Mouse (Mus musculus): ENCODE data around the gene Ceacam13.
"Not testable (repeated sequence)": the region's sequence is repeated elsewhere in the genome, so short reads cannot be mapped to it uniquely, and the experiment has no call there.

Ceacam13 gene

DNA sequence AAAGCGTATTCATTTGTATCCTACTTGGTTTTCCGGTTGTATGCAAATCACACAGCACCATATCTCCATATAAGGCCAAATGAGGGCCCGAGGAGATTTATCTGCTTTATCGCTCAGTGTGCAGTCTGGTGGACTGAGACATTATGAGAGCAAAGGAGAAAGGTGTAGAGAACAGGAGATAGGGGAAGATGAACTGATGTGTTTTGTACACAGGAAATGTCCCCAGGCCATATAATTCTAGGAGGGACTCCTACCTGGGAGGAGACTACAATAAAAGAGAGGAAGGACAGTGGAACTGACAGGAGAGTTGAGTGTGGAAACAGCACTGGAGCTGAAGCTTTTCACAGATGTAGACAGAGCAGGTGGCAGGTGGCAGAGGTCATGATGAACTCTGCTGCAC, at the start of gene Ceacam13:
Gene Ceacam13, plus strand, starts transcription at position 301 of the 400 bp plus-strand sequence.
- DNase-seq, result no peak

DNA sequence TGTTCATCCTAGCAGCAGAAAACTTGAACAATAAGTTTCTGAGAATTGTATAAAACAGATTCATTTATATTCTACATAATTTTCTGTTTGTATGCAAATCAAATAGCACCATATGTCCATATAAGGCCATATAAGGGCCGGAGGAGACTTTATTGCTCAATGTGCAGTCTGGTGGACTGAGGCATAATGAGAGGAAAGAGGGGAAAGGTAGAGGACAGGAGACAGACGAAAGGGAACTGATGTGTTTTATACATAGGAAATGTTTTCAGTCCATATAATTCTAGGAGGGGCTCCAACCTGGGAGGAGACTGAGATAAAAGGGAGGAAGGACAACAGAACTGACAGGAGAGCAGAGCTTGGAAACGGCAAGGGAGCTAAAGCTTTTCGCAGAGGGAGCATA, 37.9 kb upstream of the Ceacam13 start, which contains the start of gene Ceacam11:
Gene Ceacam11, plus strand, starts transcription at position 301 of the 400 bp plus-strand sequence.
- no peak for DNase-seq

DNA sequence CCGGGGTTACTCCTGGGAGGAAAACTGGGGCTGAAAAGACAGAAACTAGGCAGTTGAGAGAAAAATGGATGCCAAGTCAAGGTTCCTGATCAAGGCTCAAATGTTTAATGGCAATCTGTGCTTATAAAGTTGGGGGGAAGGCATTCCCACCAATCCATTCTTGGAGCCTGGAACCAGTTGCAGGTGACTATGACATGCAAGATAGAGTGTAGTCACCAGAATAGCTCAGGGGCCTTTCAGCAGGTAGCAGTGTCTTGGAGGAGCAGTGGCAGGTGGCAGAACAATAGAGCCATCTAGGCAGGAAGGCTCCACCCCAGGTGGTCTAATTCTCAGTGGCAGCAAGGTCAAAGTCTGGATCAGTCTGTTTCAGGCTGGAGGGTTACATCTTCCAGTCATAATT, 8.6 kb upstream of the Ceacam13 start:
- not testable (repeated sequence) for DNase-seq

DNA sequence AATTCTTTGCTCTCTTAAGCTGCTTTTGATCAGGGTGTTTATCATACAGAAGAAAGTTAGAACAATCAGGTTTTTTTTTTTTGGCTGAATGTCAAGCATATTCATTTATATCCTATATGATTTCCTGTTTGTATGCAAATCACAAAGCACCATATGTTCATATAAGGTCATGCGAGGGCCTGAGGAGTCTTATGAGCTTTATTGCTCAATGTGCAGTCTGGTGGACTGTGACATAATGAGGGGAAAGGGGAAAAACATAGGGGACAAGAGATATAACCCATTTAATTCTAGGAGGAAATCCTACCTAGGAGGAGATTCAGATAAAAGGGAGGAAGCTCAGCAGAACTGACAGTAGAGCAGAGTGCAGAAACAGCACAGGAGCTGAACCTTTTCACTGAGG, 55.9 kb downstream of the Ceacam13 start, which contains the start of gene Ceacam12:
Gene Ceacam12, plus strand, starts transcription at position 301 of the 400 bp plus-strand sequence.
- DNase-seq, result no peak

Data from lung, postnatal 14 days (tissue).